Mouse (Mus musculus): ENCODE data around the gene Anks3. TPM values are rescaled to one million over a fixed set of nuclear protein-coding genes. Genes with fewer than 3 reads are reported as not detected.

Anks3 gene
- total RNA-seq, 1 experiment from 2014 or later: 54.3 TPM

DNA sequence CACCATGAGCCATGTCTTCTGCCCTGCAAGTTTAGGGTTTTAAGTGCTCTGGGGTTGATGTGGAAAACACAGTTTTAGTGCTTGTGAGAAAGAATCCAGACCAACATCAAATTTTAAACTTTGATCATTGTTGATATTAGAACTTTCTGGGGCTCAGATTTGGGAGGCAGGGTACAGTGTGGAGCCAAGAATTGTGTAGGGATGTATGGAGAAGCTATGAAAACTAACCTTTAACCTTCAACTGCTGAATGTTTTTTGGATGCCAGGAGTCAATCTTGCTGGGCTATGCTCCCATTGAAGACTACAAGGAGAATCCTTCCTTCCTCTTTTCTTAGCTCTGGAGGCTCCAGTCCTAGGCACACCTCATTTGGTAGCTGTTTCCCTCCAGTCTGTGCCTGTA is 57.4 kb downstream of the Anks3 start:
- ATAC-seq (replicated peaks; ENCODE audit: insufficient number of reproducible peaks, low FRiP score, low TSS enrichment, poor library complexity, severe bottlenecking): no peak

- no peak for ATAC-seq (replicated peaks; ENCODE audit: insufficient number of reproducible peaks, low FRiP score, low TSS enrichment, poor library complexity, severe bottlenecking)
These were observed 58.4 kb downstream of the Anks3 start for GRCm38 (mm10) chr16:4905591-4905990.

DNA sequence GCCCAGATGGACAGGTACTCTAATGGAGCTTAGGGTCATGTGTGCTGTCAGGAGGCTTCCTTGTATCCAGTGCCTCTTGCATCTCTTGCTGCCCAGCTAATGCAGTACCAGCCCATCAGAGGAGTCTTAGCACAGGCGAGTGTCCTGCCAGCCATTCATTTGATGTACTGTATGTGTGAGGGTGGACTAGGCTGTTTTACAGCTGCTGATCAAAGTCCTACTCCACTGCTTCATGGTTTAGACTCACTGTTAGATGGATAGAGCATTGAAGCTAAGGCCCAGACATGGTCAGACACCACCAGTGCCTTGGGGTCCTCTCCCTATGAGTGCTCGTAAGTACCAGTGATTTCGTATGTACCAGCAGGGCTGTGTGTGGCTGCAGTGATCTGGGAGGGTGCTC is 59.1 kb downstream of the Anks3 start:
- ATAC-seq (replicated peaks; ENCODE audit: insufficient number of reproducible peaks, low FRiP score, low TSS enrichment, poor library complexity, severe bottlenecking): no peak

DNA sequence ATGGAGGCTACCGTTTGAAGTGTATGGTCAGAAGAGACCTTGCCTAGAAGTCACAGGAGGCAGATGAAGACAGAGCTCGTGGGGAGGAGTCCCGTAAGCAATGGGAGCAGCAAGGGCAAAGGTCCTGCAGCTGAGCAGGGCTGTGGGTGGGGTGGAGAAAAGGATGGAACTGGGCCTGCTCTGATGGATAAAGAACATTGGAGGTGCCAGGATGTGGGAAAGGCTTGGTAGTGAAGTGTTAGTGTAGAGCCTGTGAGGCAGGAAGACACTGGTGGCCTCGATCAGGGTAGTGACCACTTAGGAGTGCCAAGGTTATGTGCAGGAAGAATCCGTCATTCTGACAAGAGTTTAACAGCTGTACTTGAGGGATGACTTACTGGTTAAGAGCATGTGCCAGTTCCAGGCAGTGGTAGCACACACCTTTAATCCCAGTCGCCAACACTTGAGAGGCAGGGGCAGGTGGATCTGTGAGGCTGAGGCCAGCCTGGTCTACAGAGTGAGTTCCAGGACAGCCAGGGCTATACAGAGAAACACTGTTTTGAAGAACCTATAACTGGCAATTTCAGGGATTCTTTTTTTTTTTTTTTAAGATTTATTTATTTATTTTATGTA is 60.4 kb downstream of the Anks3 start:
- no peak for ATAC-seq (replicated peaks; ENCODE audit: insufficient number of reproducible peaks, low FRiP score, low TSS enrichment, poor library complexity, severe bottlenecking)

- ATAC-seq (replicated peaks; ENCODE audit: insufficient number of reproducible peaks, low FRiP score, low TSS enrichment, poor library complexity, severe bottlenecking): no peak
These were observed 61.6 kb downstream of the Anks3 start for GRCm38 (mm10) chr16:4902390-4902789.

DNA sequence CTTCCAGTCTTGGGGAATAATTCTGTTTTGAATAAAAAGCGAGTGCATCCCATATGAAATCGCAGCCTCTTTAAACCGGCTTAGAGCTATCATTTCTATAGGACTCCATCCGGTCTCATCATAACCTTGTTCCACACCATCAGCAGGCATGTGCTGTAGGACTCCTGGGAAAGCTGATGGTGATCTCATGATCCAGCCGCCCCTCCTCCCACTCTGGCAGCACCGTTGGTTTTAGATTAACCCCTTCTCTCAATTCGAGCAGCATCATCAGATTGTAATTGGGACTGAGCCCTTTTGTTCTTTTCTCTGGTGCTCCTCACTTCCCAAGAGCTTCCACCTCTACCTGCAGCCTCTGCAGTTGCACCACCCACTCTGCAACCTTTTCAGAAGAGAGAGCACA is 62.8 kb downstream of the Anks3 start:
- ATAC-seq (replicated peaks; ENCODE audit: insufficient number of reproducible peaks, low FRiP score, low TSS enrichment, poor library complexity, severe bottlenecking): no peak

GRCm38 (mm10) chr16:4899711-4900110 is 64.3 kb downstream of the Anks3 start:
- ATAC-seq (replicated peaks; ENCODE audit: insufficient number of reproducible peaks, low FRiP score, low TSS enrichment, poor library complexity, severe bottlenecking): no peak

- ATAC-seq (replicated peaks; ENCODE audit: insufficient number of reproducible peaks, low FRiP score, low TSS enrichment, poor library complexity, severe bottlenecking): no peak
These were observed 65.1 kb downstream of the Anks3 start for GRCm38 (mm10) chr16:4898881-4899280.

GRCm38 (mm10) chr16:4897146-4897730 is 66.8 kb downstream of the Anks3 start:
- 0 out of 2 replicates have a peak, but pooled peaks have one; percentile 24 for ATAC-seq (replicated peaks; ENCODE audit: insufficient number of reproducible peaks, low FRiP score, low TSS enrichment, poor library complexity, severe bottlenecking)

- ATAC-seq (replicated peaks; ENCODE audit: insufficient number of reproducible peaks, low FRiP score, low TSS enrichment, poor library complexity, severe bottlenecking): no peak
These were observed 67.6 kb downstream of the Anks3 start for GRCm38 (mm10) chr16:4896249-4897027.

GRCm38 (mm10) chr16:4894201-4894908 is 69.7 kb downstream of the Anks3 start:
- no peak; the same call in 1 of the 2 replicates for ATAC-seq (replicated peaks; ENCODE audit: insufficient number of reproducible peaks, low FRiP score, low TSS enrichment, poor library complexity, severe bottlenecking)

DNA sequence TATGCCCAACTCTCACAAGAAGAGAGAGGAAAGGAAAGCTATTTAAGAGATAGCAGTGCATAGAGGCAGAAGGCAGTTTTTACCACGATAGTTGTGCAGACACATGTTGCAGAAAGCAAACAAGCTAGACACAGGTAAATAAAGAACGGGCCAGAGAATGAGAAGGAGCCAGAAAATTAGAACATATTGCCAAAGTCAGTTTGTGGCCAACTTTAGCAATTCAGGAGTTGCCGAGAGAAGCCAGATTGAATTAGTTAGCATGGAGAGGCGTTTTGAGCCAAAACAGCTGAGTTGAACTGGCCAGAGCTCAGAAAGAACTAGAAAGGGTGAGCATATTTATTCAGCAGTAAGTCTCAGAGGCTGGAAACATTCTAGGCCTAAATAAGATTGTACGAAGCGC is 71.8 kb downstream of the Anks3 start:
- ATAC-seq (replicated peaks; ENCODE audit: insufficient number of reproducible peaks, low FRiP score, low TSS enrichment, poor library complexity, severe bottlenecking): no peak

Other genes starting within 250 kb of the Anks3 start
- 3.7 to 12.2 TPM (median 6.1 TPM) in 3 replicates for gene Nmral1, start 244.8 kb downstream of the Anks3 start, total RNA-seq (2017)
- 80.8 to 103 TPM (median 93.4 TPM) in 3 replicates for gene Hmox2, start 237.8 kb downstream of the Anks3 start, total RNA-seq (2017)
- gene Cdip1, start 173.9 kb downstream of the Anks3 start, total RNA-seq (2017): 14.5 to 29.4 TPM (median 16.6 TPM) in 3 replicates
- 1.3 TPM in 1 of 3 replicates, not detected in the others for gene 4930562C15Rik, start 128.8 kb downstream of the Anks3 start, total RNA-seq (2017)
- gene Ubald1, start 83.9 kb downstream of the Anks3 start, total RNA-seq (2017): 11.3 to 32.6 TPM (median 13.8 TPM) in 3 replicates
- 29.3 to 42.2 TPM (median 41.6 TPM) in 3 replicates for gene Mgrn1, start 78.0 kb downstream of the Anks3 start, total RNA-seq (2017)
- 12.0 to 18.7 TPM (median 17.1 TPM) in 3 replicates for gene Nudt16l1, start 25.4 kb downstream of the Anks3 start, total RNA-seq (2017)
- gene Sept12, start 33.6 kb upstream of the Anks3 start, total RNA-seq (2017): not detected in 3 replicates
- not detected in 3 replicates for gene Smim22, start 43.1 kb upstream of the Anks3 start, total RNA-seq (2017)
- 16.4 to 45.3 TPM (median 35.2 TPM) in 3 replicates for gene Rogdi, start 49.3 kb upstream of the Anks3 start, total RNA-seq (2017)
- 129 to 168 TPM (median 139 TPM) in 3 replicates for gene Glyr1, start 85.7 kb upstream of the Anks3 start, total RNA-seq (2017)
- gene Ubn1, start 85.9 kb upstream of the Anks3 start, total RNA-seq (2017): 55.2 to 74.4 TPM (median 61.2 TPM) in 3 replicates
- 0.29 to 0.78 TPM (median 0.53 TPM) in 3 replicates for gene Ppl, start 168.2 kb upstream of the Anks3 start, total RNA-seq (2017)
- 0.19 TPM in 1 of 3 replicates, not detected in the others for gene Sec14l5, start 182.9 kb upstream of the Anks3 start, total RNA-seq (2017)
- gene Nagpa, start 239.8 kb upstream of the Anks3 start, total RNA-seq (2017): 66.9 to 77.6 TPM (median 67.0 TPM) in 3 replicates